Mouse (Mus musculus) thymus, postnatal 0 days (tissue): ENCODE data around the gene Hacd2. TPM values are rescaled to one million over a fixed set of nuclear protein-coding genes. Genes with fewer than 3 reads are reported as not detected.

Source experiments
- DNase-seq: peaks from one replicate; pipeline ENCODE4 v3.0.0-alpha.2; 2015; ENCODE audit warnings: low spot score
- polyA plus RNA-seq: library from polyadenylated mRNA; unstranded; fragments of >200 nt; fragmentation: Nextera tagmentation; extraction: Ambion mirVana; gene quantifications from 2 replicates; pipeline ENCODE4 v1.2.1, GENCODE M21; 2015

Hacd2 gene
- polyA plus RNA-seq, 1 experiment from 2014 or later: 46.7 TPM

- no peak for DNase-seq
Measured at GRCm38 (mm10) chr16:35113496-35113895, 91.3 kb downstream of the Hacd2 start.

DNA sequence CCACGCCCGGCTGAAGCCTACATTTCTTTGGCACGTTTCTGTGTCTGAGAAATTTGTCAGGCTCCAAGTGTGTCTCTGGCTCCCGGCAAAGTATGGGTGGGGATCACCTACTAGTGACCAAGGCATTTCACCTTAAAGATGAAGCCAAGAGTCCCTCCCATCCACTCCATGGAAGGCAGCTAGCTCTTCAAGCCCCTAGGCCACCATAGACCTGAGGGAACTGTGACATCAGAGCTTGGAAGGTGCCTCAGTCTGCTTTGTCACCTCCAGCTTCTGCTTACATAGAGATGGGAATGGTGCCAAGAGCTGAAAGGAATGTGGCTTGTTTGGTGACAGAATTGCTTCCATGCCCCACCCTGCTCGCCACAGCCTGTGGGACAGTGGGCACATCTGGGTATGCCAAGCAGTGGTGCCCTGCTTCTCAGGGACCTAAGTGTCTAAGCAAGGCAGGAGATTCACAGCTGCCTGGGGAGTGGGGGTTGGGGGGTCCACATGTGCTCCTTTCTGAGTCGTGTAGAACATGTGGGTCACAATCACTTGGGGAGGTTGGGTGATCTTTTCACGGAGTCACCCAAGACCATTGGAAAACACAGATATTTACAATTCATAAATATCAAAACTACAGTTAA is 94.2 kb downstream of the Hacd2 start:
- no peak for DNase-seq

GRCm38 (mm10) chr16:35117436-35117835 is 95.2 kb downstream of the Hacd2 start:
- DNase-seq: no peak

- no peak for DNase-seq
Measured at GRCm38 (mm10) chr16:35120603-35121002, 98.4 kb downstream of the Hacd2 start.

- DNase-seq: no peak
Measured at GRCm38 (mm10) chr16:35127270-35127669, 105.0 kb downstream of the Hacd2 start.

DNA sequence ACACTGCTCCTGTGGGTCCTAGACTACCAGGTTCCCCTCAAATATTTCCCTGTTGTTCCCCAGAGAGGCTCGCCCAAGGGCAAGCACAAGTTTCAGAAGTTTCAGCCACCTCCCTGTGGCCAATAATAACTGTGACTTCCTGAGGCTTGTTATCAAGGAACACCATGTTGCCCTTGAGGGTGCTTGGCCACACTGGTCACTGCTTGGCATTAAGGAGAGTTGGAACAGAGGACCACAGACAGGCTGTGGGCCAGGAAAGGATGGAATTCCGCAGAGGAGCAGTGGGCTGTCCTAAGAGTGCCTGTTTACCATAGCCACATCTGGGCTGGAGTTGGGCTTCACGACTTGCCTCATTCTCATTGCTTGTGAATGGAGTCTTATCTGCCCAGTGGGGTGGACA is 107.9 kb downstream of the Hacd2 start:
- no peak for DNase-seq

- DNase-seq: no peak
Measured at GRCm38 (mm10) chr16:35139416-35139815, 117.2 kb downstream of the Hacd2 start.

DNA sequence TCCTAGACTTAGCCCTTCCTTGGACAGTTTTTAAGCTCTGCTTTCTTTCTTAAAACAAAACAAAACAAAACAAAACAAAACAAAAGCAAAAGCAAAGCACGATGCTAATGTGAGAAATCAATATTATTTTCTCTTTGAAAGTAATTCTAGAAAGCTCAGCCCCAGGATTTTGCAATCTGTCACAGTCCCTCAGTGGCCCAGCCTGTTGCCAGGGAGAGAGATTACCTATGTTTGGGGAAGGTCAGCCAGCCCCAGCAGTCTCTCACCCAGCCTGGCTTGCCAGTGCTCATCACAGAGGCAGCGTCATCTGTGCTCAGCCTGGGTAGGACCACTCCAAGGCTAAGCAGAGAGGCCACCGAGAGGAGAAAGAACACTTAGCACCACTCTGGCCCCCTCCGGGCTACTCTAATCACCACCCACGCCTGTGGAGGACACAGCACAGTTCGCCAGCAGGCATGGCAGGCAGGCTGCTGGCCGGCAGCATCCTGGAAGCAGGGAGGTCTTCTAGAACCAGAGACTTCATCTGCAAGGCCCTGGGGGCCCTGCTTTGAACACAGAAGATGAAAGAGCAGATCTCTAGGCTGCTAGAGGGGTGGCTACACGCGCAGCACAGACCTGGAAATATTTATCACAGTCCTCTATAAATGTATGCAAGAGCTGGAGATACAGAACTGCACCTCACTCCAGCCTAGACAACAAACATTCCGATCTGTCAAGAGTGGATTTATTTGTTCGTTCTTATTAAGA is 117.8 kb downstream of the Hacd2 start:
- no peak for DNase-seq

GRCm38 (mm10) chr16:35140620-35140975 is 118.4 kb downstream of the Hacd2 start:
- no peak for DNase-seq

GRCm38 (mm10) chr16:35141839-35142238 is 119.6 kb downstream of the Hacd2 start:
- no peak for DNase-seq

DNA sequence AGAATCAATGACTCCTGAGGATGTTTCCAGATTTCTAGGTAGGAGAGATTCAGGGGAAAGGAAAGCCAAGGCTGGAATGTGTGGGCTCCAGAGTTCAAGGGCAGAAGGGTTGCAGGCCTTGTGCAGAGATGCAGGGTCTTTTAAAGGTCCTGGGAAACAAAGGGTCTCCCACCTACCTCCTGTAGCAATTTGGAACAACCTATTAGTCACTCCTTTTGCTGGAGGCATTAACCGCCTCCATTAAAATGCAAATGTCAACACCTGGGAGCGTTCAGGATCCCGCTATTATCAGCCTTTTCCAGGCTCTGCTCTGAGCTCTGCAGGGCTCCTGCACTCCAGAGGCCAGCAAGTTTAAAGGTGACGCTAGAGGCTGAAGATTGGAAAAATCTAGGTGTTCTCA is 123.9 kb downstream of the Hacd2 start:
- DNase-seq: no peak

DNA sequence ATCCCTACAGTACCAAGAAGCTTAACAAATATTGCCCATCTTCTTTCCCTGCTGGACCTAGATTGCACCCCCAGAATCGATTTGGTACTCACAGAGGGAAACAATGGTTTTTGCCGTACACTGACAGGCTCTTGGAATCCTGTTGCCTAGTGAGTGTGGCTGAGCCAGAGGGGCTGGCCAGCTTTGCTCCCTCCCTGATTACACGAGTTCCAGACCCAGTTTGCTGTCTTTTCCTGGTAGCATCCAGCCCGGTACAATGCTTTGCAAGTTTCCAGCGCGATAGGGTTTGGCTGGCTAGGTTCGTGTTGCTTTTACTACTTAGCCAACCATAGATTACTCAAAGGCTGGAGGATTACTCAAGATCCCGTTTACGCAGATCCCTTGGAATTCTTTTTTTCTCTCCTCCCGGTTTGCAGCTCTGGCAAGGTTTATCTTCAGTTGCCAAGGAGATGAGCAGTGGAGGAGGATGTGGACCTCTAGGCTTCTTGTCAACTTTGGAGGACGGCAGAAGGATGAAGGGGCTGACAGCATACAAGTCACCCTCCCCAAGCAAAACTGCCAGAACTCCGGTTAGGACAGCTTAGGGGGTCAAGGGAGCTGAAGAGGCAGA is 131.0 kb downstream of the Hacd2 start:
- DNase-seq: no peak

GRCm38 (mm10) chr16:35154245-35154640 is 132.0 kb downstream of the Hacd2 start:
- peak; percentile 4 for DNase-seq

- peak; percentile 13 for DNase-seq
Measured at GRCm38 (mm10) chr16:35154641-35155390, 132.6 kb downstream of the Hacd2 start, which contains the start of gene Adcy5. Gene Adcy5 (plus strand): TSS chr16:35154877.

DNA sequence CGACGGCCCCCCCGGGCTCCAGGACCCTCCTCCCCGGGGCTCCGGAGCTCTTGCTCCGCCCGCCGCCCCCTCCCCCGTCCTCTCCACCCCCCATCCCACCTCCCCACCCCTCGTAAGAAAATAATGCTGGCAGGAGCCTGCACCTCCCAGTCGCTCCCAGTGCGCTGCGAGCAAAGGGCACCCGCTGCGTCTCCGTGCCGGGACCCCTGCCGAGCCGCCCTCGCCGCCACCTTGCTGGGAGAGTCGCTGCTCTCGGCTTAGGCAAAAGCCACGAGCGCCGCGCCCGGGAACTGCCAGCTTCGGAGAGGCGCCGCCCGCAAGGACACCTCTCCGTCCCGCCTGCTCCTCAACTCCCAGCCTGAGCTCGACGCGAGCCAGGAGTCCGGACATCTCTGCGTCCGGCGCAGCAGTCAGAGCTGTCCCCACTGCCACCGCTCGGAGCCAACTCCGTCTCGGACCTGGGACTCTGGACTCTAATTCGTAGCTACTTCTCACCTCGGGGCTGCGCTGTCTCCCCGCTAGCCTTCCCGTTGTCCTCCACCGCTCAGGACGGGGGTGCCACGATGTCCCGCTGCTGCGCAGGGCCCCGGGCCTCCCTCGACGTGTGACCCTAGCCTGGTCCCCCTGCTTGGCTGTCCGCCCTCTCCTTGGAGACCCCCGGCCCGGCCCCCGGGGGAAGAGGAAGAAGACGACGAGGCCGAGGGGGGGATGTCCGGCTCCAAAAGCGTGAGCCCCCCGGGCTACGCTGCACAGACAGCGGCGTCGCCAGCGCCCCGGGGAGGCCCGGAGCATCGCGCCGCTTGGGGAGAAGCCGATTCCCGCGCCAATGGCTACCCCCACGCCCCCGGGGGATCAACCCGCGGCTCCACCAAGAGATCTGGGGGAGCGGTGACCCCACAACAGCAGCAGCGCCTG is 133.4 kb downstream of the Hacd2 start:
- DNase-seq: peak; percentile 37

DNA sequence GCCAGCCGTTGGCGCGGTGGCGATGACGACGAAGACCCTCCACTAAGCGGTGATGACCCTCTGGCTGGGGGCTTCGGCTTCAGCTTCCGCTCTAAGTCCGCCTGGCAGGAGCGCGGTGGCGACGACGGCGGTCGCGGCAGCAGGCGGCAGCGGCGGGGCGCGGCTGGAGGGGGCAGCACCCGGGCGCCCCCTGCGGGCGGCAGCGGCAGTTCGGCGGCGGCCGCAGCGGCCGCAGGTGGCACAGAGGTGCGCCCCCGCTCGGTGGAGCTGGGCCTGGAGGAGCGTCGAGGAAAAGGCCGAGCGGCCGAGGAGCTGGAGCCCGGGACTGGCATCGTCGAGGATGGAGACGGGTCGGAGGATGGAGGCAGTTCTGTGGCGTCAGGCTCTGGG is 134.1 kb downstream of the Hacd2 start:
- DNase-seq: peak; percentile 70

DNA sequence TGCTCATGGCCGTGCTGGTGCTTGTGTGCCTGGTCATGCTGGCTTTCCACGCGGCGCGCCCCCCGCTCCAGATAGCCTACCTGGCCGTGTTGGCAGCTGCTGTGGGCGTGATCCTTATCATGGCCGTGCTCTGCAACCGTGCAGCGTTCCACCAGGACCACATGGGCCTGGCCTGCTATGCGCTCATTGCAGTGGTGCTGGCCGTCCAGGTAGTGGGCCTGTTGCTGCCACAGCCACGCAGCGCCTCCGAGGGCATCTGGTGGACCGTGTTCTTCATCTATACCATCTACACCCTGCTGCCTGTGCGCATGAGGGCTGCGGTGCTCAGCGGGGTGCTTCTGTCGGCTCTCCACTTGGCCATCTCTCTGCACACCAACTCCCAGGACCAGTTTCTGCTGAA is 134.6 kb downstream of the Hacd2 start:
- no peak for DNase-seq
